Comparison of ENCODE assay signal across 8 mouse cellular contexts in genomic region chr9:80332153-80332552, GRCm38 (mm10).
A peak's percentile ranks its signal among the peaks of the same experiment; 100 is the strongest.
DNase-seq lines count a peak whose midpoint lies in the region; ATAC-seq lines count a peak whose summit lies in the region.

No protein-coding gene starts in this region.

- H3K4me1 ChIP-seq in heart, embryonic 15.5 days (replicated peaks), result no peaks in the 10 kb centered on the region; the same call in 1 of the 2 replicates
- no peaks in the 10 kb centered on the region for H3K4me1 ChIP-seq in liver, embryonic 11.5 days (replicated peaks; ENCODE audit: control insufficient read depth, insufficient read depth, low read length)
- H3K4me1 ChIP-seq in neural tube, embryonic 12.5 days, result 0 out of 2 replicates have a peak, but pooled peaks cover 3% of the 10 kb centered on the region

- H3K4me2 ChIP-seq in heart, embryonic 15.5 days, result peak overlapping the region; percentile 72
- H3K4me2 ChIP-seq in liver, embryonic 11.5 days, result peak overlapping the region; percentile 57
- peak overlapping the region; percentile 54 for H3K4me2 ChIP-seq in neural tube, embryonic 12.5 days (replicated peaks)

- H3K36me3 ChIP-seq in heart, embryonic 15.5 days, result no peaks in the 10 kb centered on the region
- no peaks in the 10 kb centered on the region for H3K36me3 ChIP-seq in liver, embryonic 11.5 days (ENCODE audit: control insufficient read depth, insufficient read depth, low read length)
- no peaks in the 10 kb centered on the region for H3K36me3 ChIP-seq in neural tube, embryonic 12.5 days

- no peak overlapping the region for H3K27ac ChIP-seq in heart, embryonic 15.5 days
- H3K27ac ChIP-seq in liver, embryonic 11.5 days (ENCODE audit: low read depth, low read length), result no peak overlapping the region
- no peak overlapping the region for H3K27ac ChIP-seq in neural tube, embryonic 12.5 days

- peak overlapping the region; percentile 43 for H3K4me3 ChIP-seq in heart, embryonic 15.5 days
- H3K4me3 ChIP-seq in liver, embryonic 11.5 days (ENCODE audit: low read depth, low read length), result no peak overlapping the region
- no peak overlapping the region for H3K4me3 ChIP-seq in neural tube, embryonic 12.5 days

- ATAC-seq in heart, embryonic 15.5 days (replicated peaks; ENCODE audit: insufficient number of reproducible peaks, insufficient read depth, low FRiP score, low read depth), result 0 out of 2 replicates have a peak, but pooled peaks have one; percentile 35
- peak; percentile 51 for ATAC-seq in liver, embryonic 11.5 days (replicated peaks; ENCODE audit: low FRiP score)
- peak; percentile 83 for ATAC-seq in neural tube, embryonic 12.5 days (ENCODE audit: low FRiP score, low read depth)

- H3K27me3 ChIP-seq in heart, embryonic 15.5 days, result no peaks in the 10 kb centered on the region
- H3K27me3 ChIP-seq in liver, embryonic 11.5 days (replicated peaks; ENCODE audit: control insufficient read depth, insufficient read depth, low read length), result no peaks in the 10 kb centered on the region
- H3K27me3 ChIP-seq in neural tube, embryonic 12.5 days (replicated peaks), result no peaks in the 10 kb centered on the region

- DNase-seq in A20 (ENCODE audit: low read depth, low spot score) (peak; percentile 80), NIH3T3 (ENCODE audit: low read depth) (peak; percentile 65)
- peak; percentile 57 for DNase-seq in embryo, embryonic 9.5 days (ENCODE audit: extremely low spot score)
- DNase-seq in kidney, postnatal 10 days, result peak; percentile 33
- peak; percentile 38 for DNase-seq in liver, embryonic 11.5 days (ENCODE audit: low spot score)
- peak; percentile 23 to 60 for DNase-seq in urinary bladder, postnatal 4 days (ENCODE audit: low spot score in 2 of 2)

- no peak overlapping the region for H3K9ac ChIP-seq in heart, embryonic 15.5 days
- no peak overlapping the region for H3K9ac ChIP-seq in liver, embryonic 11.5 days (ENCODE audit: low read depth, low read length)
- H3K9ac ChIP-seq in neural tube, embryonic 12.5 days, result no peak overlapping the region

- 17% methylated on average over 14 of the region's 14 CpGs for whole genome bisulfite sequencing in heart, embryonic 15.5 days
- 25% methylated on average over 14 of the region's 14 CpGs for WGBS in liver, embryonic 11.5 days
- 25% methylated on average over 14 of the region's 14 CpGs for WGBS in neural tube, embryonic 12.5 days

- H3K9me3 ChIP-seq in heart, embryonic 15.5 days (replicated peaks), result no peaks in the 10 kb centered on the region
- no peaks in the 10 kb centered on the region for H3K9me3 ChIP-seq in liver, embryonic 11.5 days (ENCODE audit: control insufficient read depth, low read length)
- H3K9me3 ChIP-seq in neural tube, embryonic 12.5 days, result no peaks in the 10 kb centered on the region
